Mouse (Mus musculus) hindbrain, embryonic 10.5 days (tissue): ENCODE data around the gene Zbtb8a. TPM values are rescaled to one million over a fixed set of nuclear protein-coding genes. Genes with fewer than 3 reads are reported as not detected.
A peak's percentile ranks its signal among the peaks of the same experiment; 100 is the strongest.

Experiments
- DNase-seq: peaks from one replicate; pipeline ENCODE4 v3.0.0-alpha.2; 2017; ENCODE audit warnings: low spot score
- H3K27ac ChIP-seq: fragments of 300-500 bp; sonication (generic); 2 replicates; pipeline ENCODE4 v1.5.1; 2016; ENCODE audit warnings: mild to moderate bottlenecking, moderate library complexity
- H3K27me3 ChIP-seq: fragments of 300-500 bp; sonication (generic); 2 replicates; pipeline ENCODE4 v1.6.1; 2016; ENCODE audit warnings: mild to moderate bottlenecking; ENCODE audit not compliant: poor library complexity, insufficient read depth, severe bottlenecking
- H3K36me3 ChIP-seq: fragments of 300-500 bp; sonication (generic); 2 replicates; pipeline ENCODE4 v1.6.1; 2016; ENCODE audit warnings: mild to moderate bottlenecking, moderate library complexity
- H3K4me1 ChIP-seq: fragments of 300-500 bp; sonication (generic); replicated peaks from 2 replicates; pipeline ENCODE4 v1.6.1; 2016; ENCODE audit warnings: mild to moderate bottlenecking
- H3K4me3 ChIP-seq: fragments of 300-500 bp; sonication (generic); 2 replicates; pipeline ENCODE4 v1.5.1; 2016; ENCODE audit warnings: mild to moderate bottlenecking, moderate library complexity
- H3K9me3 ChIP-seq: fragments of 300-500 bp; sonication (generic); 2 replicates; pipeline ENCODE4 v1.6.1; 2016; ENCODE audit warnings: mild to moderate bottlenecking, moderate library complexity
- whole genome bisulfite sequencing: fragments of 180-500 bp; shearing (Covaris S2); methylation state at CpG from one replicate; pipeline ENCODE4 v1.1.7; 2016; 5-methylcytosine and 5-hydroxymethylcytosine counted together
- polyA plus RNA-seq: library from polyadenylated mRNA; unstranded; fragments of >200 nt; fragmentation: Nextera tagmentation; extraction: Ambion mirVana; gene quantifications from 2 replicates; pipeline ENCODE4 v1.2.1, GENCODE M21; 2016

Gene Zbtb8a
- polyA plus RNA-seq, 1 experiment from 2014 or later = 11.8 TPM

DNA sequence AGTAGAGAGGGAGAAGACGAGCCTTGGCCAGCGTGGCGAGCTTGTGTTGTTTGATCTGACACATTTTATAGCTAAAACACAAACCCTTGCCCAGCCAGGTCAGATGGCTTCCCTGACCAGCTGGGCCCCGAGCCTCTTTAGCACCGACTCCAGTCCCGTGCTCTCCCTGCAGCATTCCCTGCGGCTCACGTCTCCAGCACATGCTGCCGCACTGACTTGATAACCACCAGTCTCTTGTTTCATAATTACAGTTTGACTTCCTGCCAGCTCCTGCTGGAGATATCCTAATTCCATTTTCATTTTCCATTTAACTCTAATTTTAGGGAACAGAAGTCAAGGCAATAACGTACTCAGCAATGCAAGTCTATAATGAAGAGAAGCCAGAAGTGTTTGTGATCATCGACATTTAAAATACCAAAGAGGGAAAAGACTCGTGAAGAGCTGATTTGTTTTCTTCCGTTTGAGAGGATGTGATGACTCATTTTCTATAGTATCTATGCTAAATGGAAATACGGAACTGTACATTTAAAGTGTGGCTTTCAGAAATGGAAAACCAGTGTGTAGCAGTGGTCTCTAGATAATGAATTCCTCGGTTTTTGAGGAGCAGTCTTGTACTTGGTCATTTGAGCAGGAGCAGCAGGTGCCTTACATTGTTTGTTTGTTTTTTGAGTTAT, 31.3 kb downstream of the Zbtb8a start:
- peaks cover 64% of the 10 kb centered on the region for H3K36me3 ChIP-seq
- DNase-seq = no peak
- H3K27ac ChIP-seq = no peak overlapping the region
- H3K4me3 ChIP-seq = no peak overlapping the region
- no peaks in the 10 kb centered on the region for H3K9me3 ChIP-seq
- 93% methylated on average over 15 of the region's 15 CpGs for WGBS
- no peaks in the 10 kb centered on the region for H3K27me3 ChIP-seq
- H3K4me1 ChIP-seq = no peaks in the 10 kb centered on the region

DNA sequence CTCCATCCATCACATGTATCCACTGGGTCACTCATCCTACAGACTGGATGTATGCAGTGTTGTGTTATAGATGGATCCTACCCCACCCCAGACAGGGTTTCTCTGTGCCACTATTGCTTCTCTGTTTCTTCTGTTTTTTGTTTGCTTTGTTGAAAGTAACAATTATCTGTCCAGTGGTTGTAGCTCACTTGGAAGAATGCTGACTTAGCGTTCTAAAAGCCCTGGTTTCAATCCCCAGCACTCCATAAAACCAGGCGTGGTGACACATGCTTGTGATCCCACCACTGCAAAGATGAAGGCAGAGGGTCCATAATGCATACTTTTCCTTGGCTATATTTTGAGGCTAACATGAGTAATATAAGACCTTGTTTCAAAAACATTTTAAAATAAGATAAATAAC, 35.2 kb downstream of the Zbtb8a start:
- Histone ChIP-seq H3K4me3 (no peak overlapping the region), H3K27me3 (no peaks in the 10 kb centered on the region), H3K9me3 (no peaks in the 10 kb centered on the region), H3K4me1 (peaks cover 2% of the 10 kb centered on the region; the same call in 1 of the 2 replicates), H3K36me3 (peaks cover 72% of the 10 kb centered on the region), H3K27ac (no peak overlapping the region)
- 93% methylated on average over 2 of the region's 2 CpGs for WGBS
- no peak for DNase-seq

DNA sequence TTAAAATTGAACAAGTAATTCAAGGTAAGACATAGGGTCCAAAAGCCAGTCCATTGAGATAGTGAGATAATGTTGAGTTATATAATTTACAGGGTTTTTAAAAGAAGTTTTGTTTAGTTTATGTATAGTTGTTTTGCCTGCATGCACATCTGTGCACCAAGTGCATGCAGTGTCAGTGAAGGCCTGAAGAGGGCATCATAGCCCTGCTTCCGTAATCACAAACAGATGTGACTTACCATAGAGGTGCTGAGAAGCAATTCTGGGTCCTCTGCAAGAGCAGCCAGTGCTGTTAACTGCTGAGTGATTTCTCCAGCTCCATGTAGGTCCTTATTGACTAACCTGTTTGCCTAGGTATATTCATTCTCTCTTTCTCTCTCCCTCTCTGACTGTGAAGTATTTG, 36.0 kb downstream of the Zbtb8a start:
- no peak overlapping the region for H3K27ac ChIP-seq
- peaks cover 9% of the 10 kb centered on the region; the same call in 1 of the 2 replicates for H3K4me1 ChIP-seq
- H3K27me3 ChIP-seq = no peaks in the 10 kb centered on the region
- H3K4me3 ChIP-seq = no peak overlapping the region
- DNase-seq = no peak
- 86% methylated on average over 1 of the region's 1 CpGs for WGBS
- H3K36me3 ChIP-seq = peaks cover 69% of the 10 kb centered on the region
- no peaks in the 10 kb centered on the region for H3K9me3 ChIP-seq

DNA sequence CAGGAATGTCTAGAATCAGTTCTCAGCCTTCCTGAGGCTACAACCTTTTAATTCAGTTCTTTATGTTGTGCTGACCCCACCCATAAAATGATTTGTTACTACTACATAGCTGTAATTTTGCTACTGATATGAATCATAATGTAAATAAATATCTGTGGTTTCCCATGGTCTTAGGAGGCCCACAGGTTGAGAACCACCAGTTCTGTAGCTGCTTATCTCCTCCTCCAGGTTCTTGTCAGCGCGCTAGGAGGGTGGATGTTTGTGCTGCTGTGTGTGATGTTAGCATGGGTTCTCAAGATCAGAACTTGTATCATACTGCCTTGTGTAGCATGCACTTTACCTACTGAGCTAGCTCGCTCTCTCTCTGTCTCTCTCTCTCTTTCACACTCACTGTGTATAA, 38.2 kb downstream of the Zbtb8a start:
- no peaks in the 10 kb centered on the region for H3K27me3 ChIP-seq
- H3K9me3 ChIP-seq = no peaks in the 10 kb centered on the region
- no peak overlapping the region for H3K27ac ChIP-seq
- H3K4me3 ChIP-seq = no peak overlapping the region
- DNase-seq = no peak
- H3K36me3 ChIP-seq = peaks cover 49% of the 10 kb centered on the region
- H3K4me1 ChIP-seq = peaks cover 14% of the 10 kb centered on the region; the same call in 1 of the 2 replicates
- 97% methylated on average over 3 of the region's 3 CpGs for WGBS

DNA sequence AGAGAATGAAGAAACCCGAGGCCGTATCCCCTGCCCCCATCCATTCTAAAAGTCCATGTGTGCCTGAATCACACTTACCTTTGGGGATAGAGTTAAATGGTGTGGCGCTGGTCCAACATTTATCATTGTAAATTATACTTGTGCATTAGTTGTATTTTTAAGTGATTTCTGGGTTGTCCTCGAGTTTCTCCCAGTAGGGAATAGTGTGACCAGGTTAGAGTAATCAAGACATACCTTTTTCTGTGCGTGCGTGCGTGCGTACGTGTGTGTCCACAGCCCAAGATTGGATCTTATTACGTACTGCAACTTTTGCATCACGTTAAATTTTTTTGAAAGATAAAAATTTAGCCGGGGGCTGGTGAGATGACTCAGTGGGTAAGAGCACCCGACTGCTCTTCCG, 41.6 kb downstream of the Zbtb8a start:
- peak overlapping the region; percentile 94 for H3K4me3 ChIP-seq
- DNase-seq = no peak
- no peaks in the 10 kb centered on the region for H3K9me3 ChIP-seq
- no peaks in the 10 kb centered on the region for H3K27me3 ChIP-seq
- H3K4me1 ChIP-seq = peaks cover 42% of the 10 kb centered on the region
- WGBS = 57% methylated on average over 14 of the region's 14 CpGs
- peak overlapping the region; percentile 99 for H3K27ac ChIP-seq
- H3K36me3 ChIP-seq = peaks cover 41% of the 10 kb centered on the region

DNA sequence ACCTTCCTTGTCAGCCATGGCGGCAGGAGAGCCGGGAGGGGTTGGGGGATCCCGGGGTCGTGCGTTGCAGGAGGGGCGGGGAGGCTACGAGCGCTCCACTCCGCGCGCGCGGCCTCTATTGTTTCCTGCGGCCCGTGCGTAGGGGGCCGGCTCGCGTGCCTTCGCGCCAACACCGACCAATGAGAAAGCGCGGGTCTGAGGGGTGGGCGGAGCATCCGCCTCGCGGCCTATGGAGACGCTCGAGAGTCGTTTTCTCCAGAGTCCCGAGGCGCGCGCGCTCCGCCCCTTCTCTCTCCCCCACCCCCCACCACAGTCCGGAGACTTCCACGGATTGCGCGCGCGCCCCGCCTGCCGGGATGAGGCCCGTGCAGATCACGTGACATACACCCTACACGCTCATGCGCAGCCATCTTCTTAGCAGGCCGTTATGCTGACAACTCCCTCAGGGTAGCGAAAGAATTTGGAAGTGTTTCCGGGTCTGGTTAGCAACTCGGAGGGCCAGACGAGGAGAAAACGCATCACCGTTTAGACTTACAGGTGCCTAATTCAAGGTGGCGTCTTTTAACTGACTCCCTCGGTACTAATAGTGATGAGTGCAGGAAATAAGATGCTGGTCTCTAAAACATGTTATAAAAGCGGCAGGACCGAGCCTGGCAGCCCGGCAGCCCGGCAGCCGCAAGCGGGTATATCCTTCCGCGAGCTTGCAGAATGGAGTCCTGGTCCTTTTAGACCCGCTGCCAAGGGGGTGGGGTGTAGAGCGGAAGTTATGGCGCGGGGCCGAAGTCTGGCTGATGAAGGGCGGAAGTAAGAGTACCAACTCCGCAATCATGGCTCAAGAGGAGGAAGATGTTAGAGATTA, 42.5 kb downstream of the Zbtb8a start, which contains the start of the genes Rbbp4 and Zbtb8os:
Gene Rbbp4, minus strand, starts transcription at position 155 of the 859 bp plus-strand sequence.
Gene Zbtb8os, plus strand, starts transcription at position 480 of the 859 bp plus-strand sequence.
- Histone ChIP-seq H3K4me1 (peaks cover 49% of the 10 kb centered on the region), H3K4me3 (peak within 1 kb of the TSS; percentile 94), H3K27me3 (no peaks in the 10 kb centered on the region), H3K9me3 (no peaks in the 10 kb centered on the region), H3K36me3 (peaks cover 41% of the 10 kb centered on the region), H3K27ac (peak within 1 kb of the TSS; percentile 99)
- peak; percentile 99 for DNase-seq
- under 1% methylated on average over 73 of the region's 73 CpGs for WGBS

DNA sequence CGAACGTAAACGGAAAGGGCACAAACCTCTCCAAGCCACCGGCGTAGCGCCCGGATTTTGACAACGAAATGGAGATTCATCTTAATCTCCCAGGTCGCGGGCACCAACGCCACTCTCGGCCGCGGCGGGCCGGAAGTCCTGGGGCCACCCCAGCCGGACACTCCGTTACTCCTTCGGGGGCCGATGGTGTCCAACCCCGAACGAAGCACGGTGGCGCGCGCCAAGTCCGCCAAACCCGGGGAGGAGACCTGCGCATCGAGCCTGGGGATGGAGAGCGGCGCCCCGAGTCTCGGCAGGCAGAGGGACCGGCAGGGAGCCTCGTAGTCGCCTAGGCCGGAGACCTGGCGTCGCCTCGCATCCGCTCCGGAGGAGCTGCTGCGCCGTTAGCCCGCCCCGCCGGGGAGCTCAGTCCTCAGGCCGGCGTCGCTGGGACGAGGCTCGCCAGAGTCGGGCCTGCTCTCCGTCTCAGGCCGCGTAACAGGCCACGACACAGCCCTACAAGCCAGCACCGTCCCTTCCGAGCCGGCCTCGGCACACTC, 43.2 kb downstream of the Zbtb8a start:
- no peak for DNase-seq
- Histone ChIP-seq H3K4me3 (peak overlapping the region; percentile 94), H3K27me3 (no peaks in the 10 kb centered on the region), H3K9me3 (no peaks in the 10 kb centered on the region), H3K4me1 (peaks cover 49% of the 10 kb centered on the region), H3K27ac (peak overlapping the region; percentile 99), H3K36me3 (peaks cover 43% of the 10 kb centered on the region)
- under 1% methylated on average over 62 of the region's 62 CpGs for WGBS

DNA sequence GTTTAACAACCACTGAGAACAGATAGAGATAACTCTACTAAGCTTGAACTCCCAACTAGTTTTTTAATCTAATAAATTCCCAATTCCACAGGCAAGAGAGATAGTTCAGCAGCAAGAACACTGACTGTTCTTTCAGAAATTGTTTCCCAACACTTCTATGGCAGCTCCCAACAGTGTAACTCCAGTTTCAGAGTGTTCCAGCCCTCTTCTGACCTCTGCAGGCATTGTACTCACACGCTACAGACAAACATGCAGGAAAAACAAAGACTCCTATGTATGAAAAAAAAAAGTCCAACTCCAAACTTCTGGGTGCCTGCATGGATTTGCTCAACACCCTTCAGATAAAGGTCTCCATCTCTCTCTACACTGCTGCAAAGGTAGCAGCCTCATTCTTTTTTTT, 45.1 kb downstream of the Zbtb8a start:
- 46% methylated on average over 1 of the region's 1 CpGs for WGBS
- peak overlapping the region; percentile 94 for H3K4me3 ChIP-seq
- no peak for DNase-seq
- peaks cover 49% of the 10 kb centered on the region for H3K4me1 ChIP-seq
- no peaks in the 10 kb centered on the region for H3K27me3 ChIP-seq
- H3K9me3 ChIP-seq = no peaks in the 10 kb centered on the region
- peaks cover 60% of the 10 kb centered on the region for H3K36me3 ChIP-seq
- no peak overlapping the region for H3K27ac ChIP-seq

DNA sequence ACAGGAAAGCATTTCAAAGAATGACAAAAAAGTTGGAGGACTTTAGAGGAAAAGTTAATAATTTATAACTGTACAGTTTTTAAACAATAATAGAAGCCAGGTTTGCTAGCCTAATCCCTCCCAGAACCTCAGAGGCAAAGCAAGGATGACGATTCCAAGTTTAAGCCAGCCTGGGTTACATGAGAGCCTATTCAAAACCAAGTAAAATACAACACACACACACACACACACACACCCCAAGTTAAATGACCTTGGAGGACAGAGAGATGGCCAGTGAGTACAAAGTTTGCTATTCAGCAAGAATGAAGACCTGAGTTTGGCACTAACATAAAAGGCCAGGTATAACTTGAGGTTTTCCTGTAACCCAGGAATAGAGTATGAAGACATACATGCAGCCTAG, 51.7 kb downstream of the Zbtb8a start:
- no peak for DNase-seq
- Histone ChIP-seq H3K36me3 (peaks cover 100% of the 10 kb centered on the region), H3K27me3 (no peaks in the 10 kb centered on the region), H3K9me3 (no peaks in the 10 kb centered on the region), H3K4me3 (no peak overlapping the region), H3K27ac (no peak overlapping the region), H3K4me1 (peaks cover 7% of the 10 kb centered on the region; the same call in 1 of the 2 replicates)
- WGBS = 88% methylated on average over 1 of the region's 1 CpGs

DNA sequence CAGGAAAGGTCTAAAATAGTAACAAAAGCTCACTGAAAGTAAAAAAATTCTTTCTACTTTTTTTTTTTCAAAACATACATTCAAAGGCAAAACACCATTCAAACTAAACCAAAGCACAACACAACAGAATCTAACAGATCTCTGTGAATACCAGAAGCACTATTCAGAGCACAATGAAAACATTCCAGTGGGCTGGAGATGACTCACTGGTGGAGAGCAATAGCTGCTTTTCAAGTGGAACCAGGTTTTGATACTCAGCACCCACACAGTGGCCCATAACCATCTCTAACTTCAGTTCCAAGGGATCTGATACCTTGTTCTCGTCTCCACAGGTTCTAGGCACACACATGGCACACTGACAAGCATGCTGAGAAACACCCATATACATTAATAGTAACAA, 53.2 kb downstream of the Zbtb8a start:
- peaks cover 100% of the 10 kb centered on the region for H3K36me3 ChIP-seq
- DNase-seq = no peak
- H3K27me3 ChIP-seq = no peaks in the 10 kb centered on the region
- H3K4me3 ChIP-seq = no peak overlapping the region
- H3K9me3 ChIP-seq = no peaks in the 10 kb centered on the region
- no peak overlapping the region for H3K27ac ChIP-seq
- no peaks in the 10 kb centered on the region for H3K4me1 ChIP-seq
- 92% methylated on average over 1 of the region's 1 CpGs for WGBS

DNA sequence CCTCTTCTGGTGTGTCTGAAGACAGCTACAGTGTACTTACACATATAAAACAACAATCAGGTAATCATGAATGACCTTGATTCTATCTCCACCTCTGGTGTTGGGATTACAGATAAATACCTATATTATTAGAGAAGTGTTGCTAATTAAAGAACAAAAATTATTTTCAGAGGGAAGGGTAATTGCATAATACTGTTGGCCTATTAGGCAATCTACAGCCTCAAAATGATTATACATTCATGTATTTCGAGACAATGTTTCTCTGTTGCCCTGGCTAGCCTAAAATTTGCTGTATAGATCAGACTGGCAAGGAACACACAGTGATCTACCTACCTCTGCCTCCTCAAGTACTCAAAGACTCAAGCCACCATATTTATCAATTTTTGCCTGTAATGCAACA, 54.4 kb downstream of the Zbtb8a start:
- Histone ChIP-seq H3K4me3 (no peak overlapping the region), H3K4me1 (no peaks in the 10 kb centered on the region), H3K27me3 (no peaks in the 10 kb centered on the region), H3K27ac (no peak overlapping the region), H3K36me3 (peaks cover 100% of the 10 kb centered on the region), H3K9me3 (no peaks in the 10 kb centered on the region)
- 96% methylated on average over 1 of the region's 1 CpGs for WGBS
- DNase-seq = no peak

DNA sequence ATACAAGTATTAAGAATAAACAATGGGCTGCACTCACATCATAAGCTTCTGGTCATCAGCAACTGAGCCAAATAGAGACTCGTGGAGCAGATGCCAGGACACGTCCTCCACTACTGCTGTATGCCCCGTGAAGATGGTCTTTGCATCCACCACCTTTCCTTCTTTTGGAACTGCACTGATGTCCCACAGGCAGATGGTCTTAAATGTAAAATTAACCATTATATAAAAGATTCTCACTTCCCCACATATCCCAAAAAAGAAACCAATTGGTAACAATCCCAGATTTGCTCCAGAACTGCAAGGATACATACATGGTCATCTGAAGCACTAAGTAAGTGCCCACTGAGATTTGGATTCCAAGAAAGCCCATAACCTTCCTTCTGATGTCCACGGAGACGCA, 55.9 kb downstream of the Zbtb8a start:
- H3K9me3 ChIP-seq = no peaks in the 10 kb centered on the region
- no peak for DNase-seq
- H3K4me3 ChIP-seq = no peak overlapping the region
- H3K27ac ChIP-seq = no peak overlapping the region
- no peaks in the 10 kb centered on the region for H3K4me1 ChIP-seq
- H3K36me3 ChIP-seq = peaks cover 100% of the 10 kb centered on the region
- H3K27me3 ChIP-seq = no peaks in the 10 kb centered on the region
- WGBS = 94% methylated on average over 5 of the region's 5 CpGs

DNA sequence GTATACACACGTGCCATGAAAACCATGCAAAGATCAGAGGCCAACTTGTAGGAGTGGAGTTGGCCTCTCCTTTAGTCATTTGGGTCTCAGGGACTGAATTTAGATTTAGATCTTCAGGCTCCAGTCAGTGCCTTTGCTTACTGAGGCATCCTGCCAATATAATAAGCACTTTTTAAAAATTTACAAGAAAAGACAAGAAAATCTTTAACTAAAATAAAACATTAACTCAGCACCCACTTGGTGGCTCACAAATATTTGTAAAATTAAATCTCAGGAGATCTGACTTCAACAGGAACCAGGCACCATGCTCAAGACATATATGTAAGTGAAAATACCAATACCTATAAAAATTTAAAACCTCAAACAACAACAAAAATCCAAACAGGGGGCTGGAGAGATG, 57.0 kb downstream of the Zbtb8a start:
- H3K9me3 ChIP-seq = no peaks in the 10 kb centered on the region
- no peak for DNase-seq
- H3K27ac ChIP-seq = no peak overlapping the region
- H3K36me3 ChIP-seq = peaks cover 100% of the 10 kb centered on the region
- no peaks in the 10 kb centered on the region for H3K27me3 ChIP-seq
- 91% methylated on average over 1 of the region's 1 CpGs for WGBS
- no peaks in the 10 kb centered on the region for H3K4me1 ChIP-seq
- H3K4me3 ChIP-seq = no peak overlapping the region
